Mouse (Mus musculus) ovary, postnatal 36 days (tissue): ENCODE measurements around the gene Nop2.
"Not testable (repeated sequence)": the region's sequence is repeated elsewhere in the genome, so short reads cannot be mapped to it uniquely, and the experiment has no call there.

ENCODE experiments used
- DNase-seq: peaks from one replicate; pipeline ENCODE4 v3.0.0; 2022; ENCODE audit warnings: low spot score, mixed read lengths

The Nop2 gene

GRCm38 (mm10) chr6:125153682-125154081 lies 22.0 kb downstream of the Nop2 start:
- no peak for DNase-seq

DNA sequence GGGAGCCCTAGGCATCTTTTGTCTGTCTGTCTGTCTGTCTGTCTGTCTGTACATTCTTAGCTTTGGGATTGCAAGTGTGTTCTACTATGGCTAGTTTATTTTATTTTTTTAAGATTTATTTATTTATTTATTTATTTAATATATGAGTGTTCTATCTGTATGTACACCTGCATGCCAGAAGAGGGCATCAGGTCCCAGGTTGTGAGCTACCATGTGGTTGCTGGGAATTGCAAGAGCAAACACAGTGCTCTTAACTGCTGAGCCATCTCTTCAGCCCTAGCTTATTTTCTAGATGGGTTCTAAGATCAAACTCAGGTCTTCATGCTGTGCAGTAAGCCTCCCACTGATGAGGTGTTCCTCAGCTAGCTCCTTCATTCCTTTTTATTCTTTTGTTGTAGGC lies 22.8 kb downstream of the Nop2 start:
- DNase-seq = no peak

DNA sequence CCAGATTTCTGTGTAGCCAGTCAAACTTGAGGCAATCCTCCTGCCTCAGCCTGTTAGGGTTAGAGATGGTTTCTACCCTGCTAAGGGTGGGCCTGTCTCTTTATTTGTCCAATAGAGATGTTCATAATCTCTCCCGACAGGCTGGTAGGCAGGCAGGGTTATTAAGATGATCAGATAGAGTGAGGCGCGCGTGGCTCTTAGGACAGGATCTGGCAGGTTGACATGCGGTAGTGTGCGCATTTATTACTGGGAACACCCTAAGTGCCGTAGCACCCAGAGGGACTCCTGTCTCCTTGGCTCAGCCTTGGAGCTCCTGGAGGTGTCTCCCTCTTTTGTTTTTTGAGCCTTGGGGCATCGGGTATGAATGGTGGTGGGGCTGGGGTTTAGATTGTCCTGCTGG lies 23.6 kb downstream of the Nop2 start:
- DNase-seq = no peak

DNA sequence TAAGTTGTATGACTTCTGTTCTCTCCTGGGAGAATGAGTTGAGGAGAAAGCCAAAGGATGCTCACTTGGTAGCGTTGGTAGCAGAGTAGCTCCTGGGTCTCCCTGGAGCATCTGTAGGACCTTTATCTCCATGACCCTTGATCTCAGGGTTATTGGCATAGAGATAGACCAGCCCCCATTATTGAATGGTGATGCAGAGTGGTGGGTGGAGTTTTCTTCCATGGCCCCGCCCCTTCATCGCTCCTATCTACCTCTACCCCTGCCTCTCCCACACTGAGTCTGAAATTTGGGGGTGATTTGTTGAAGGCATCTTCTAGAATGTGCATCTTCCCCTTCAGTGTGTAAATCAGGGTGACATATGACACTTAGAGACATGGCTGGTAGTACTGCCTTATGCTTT lies 24.8 kb downstream of the Nop2 start:
- DNase-seq = no peak

GRCm38 (mm10) chr6:125156903-125157614 lies 25.4 kb downstream of the Nop2 start:
- DNase-seq = peak; percentile 35

- no peak for DNase-seq
Measured at GRCm38 (mm10) chr6:125158944-125159492, 27.3 kb downstream of the Nop2 start.

DNA sequence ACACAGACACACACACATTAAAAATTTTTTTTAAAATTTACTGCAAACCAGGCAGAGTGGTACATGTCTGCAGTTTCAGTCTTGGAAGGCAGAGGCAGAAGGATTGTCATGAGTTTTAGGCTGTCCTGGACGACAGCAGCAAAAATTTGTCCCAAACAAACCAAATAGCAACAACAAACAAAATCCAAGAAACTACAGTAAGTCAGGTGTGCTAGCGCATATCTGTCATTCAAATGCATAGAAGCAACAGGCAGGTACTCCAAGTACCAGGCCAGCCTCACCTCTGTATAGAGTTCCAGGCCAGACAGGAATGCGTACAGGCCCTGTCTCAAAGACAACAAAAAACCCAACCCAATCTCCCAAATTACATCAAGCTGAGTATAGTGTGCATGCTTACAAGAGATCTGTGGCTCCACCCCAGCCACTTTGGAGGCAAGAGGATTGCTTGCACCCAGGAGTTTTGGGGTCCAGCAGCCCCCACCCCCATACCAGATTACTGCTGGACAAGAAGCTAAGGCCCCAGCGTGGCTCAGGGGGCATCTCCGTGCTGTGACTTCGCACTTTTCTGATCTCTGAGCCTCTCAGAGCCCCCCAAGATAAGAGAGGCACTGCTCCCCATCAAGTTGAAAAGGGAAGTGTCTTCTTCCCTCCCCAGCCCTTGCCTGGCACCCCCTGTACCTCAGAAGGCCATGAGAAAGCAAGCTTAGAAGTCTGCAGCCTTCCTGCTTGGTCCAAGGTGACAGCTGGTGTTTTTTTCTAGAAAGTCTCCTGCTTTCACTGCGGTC lies 28.3 kb downstream of the Nop2 start:
- DNase-seq = no peak

DNA sequence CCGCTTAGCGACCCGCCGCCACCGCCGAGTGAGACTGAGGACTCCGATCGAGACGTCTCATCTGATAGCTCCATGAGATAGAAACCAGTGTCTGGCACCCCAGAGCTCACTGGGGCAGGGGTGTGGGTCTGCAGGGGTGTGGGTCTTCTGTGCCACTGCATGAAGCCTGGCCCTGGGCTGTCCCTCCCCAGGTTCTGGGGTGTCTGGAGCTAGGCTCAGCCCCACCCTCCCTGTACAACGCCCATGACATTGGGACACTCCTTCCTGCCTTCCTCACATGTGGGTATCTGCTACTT lies 28.8 kb downstream of the Nop2 start:
- no peak for DNase-seq

DNA sequence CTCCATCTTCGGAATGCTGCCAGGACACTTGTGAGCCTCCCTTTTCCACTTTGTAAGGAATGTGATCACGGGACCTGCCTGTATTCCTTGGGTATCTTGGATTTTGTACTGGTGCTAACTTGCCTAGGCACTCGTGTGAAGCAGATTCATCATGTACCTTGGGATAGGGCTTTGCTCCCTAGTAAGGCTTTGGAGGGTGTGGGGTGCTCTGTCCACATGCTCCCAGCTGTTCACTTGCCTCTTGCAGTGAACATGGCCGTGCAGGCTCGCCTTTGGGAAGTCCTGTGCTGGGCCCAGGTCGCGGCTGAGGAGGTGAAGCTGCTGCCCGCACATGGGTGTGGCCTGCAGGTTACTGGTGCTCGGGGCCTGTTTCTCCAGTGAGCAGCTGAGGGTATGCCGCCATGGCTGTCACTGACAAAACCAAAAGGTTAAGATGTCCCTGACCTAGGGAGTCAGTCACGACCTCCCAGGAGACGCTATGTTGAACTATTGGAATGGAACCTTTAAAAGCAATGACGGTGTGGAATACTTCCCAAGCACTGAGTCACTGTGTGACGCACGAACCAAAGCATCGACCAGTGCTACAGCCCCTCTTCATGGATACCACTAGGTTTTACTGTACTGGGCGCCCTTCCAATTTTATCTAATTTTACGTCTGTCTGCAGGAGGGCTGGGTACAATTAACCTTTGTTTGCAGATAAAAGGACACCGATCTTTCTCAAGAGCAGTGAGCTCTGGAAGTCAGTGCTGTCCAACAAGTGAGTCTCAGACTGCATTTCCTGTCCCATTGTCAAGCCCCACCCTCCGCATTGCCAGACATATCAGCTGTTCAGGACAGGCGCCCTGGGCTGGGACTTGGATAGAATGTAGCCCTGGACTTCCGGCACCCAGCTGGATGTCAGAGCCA lies 29.4 kb downstream of the Nop2 start:
- DNase-seq = peak; percentile 35

DNA sequence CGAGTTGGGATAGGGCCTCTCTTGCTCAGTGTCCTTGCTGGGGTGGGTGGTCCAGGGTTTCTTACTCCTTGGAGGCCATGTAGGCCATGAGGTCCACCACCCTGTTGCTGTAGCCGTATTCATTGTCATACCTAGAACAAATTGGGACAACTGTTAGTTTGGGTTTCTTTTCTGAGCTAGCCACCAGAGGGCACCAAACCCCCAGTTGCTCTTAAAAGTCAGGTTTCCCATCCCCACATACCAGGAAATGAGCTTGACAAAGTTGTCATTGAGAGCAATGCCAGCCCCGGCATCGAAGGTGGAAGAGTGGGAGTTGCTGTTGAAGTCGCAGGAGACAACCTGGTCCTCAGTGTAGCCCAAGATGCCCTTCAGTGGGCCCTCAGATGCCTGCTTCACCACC lies 30.3 kb downstream of the Nop2 start:
- peak; percentile 55 for DNase-seq

- not testable (repeated sequence) for DNase-seq
Measured at GRCm38 (mm10) chr6:125162615-125163305, 31.1 kb downstream of the Nop2 start.

GRCm38 (mm10) chr6:125163801-125164657 lies 32.3 kb downstream of the Nop2 start:
- no peak for DNase-seq

DNA sequence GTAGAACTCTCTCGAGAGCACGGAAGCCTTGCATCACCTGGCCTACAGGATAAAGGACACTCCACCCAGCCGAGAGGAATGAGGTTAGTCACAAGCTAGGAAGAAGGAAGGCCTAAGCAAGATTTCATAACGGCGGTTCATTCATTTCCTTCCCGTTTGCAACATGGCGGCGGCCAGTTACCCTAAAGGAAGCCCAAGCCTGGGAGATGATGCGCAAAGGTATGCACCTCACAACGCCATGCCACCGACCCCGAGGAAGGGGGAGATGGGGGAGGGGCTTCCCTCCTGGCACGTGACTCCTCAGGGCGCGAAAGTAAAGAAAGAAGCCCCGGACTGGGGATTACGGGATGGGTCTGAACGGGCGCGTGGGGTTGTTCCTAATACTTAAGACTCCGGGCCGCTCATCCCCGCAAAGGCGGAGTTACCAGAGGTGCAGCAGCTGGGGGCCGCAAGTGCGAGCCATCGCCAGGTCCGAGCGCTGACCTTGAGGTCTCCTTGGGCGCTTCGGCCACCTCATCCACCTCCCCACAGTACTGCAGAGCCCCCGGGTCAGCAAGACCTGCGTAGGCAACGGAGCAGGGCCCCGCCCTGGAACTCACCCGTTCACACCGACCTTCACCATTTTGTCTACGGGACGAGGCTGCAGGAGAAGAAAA lies 33.1 kb downstream of the Nop2 start:
- DNase-seq = no peak

DNA sequence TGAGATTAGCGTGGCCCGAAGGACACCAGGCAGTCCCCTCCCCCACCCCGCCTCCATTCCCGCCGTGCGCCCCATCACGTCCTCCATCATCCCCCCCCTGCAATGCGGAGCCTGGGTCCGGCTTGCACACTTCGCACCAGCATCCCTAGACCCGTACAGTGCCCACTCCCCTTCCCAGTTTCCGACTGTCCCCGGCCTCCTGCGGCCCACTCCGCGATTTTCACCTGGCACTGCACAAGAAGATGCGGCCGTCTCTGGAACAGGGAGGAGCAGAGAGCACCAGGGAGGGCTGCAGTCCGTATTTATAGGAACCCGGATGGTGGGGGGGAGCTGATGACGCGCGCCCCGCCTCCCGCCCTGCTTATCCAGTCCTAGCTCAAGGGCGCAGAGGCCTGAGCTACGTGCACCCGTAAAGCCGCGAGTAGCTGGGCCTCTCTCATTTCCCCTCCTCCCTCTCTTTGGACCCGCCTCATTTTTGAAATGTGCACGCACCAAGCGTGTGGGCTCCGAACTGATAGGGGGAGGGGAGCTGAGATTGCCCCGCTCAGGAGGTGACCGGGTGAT lies 33.7 kb downstream of the Nop2 start:
- DNase-seq = peak; percentile 95

DNA sequence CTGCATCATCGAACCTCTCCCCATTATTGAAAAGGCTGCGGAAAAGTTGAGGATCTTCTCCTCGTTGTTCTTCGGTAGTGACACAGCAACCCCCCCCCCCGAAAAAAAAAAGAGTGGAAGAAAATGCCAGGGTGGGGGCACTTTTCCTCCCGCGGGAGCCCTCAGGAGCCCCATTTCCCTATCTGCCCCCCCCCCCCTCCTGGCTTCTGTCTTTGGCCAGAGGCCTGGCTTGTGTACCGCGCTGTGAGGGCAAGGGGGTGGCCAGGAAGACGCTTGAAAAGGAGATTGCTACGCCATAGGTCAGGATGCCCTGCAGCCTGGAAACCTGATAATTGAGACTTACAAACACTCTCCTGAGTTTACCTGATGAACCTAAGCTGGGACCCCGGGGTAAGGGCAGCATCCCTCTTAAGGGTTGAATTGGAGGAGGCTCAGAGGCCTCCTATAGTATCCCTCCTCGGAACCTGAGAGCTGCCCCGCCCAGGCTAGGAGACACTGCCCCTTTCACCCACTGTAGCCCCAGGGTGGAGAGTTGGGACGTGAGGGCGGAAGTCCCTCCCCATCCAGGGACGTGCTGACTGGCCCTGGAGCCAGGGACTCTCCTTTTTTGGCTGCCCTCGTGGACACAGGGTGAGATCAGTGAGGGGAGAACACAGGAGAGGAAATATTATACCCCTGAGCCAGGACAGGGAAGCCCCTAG lies 34.5 kb downstream of the Nop2 start, which contains the start of gene Gapdh:
Gene Gapdh, minus strand, starts transcription at position 417 of the 701 bp plus-strand sequence.
- DNase-seq = peak; percentile 82

GRCm38 (mm10) chr6:125166861-125167650 lies 35.3 kb downstream of the Nop2 start:
- DNase-seq = peak; percentile 40

GRCm38 (mm10) chr6:125168086-125168485 lies 36.4 kb downstream of the Nop2 start:
- DNase-seq = no peak

DNA sequence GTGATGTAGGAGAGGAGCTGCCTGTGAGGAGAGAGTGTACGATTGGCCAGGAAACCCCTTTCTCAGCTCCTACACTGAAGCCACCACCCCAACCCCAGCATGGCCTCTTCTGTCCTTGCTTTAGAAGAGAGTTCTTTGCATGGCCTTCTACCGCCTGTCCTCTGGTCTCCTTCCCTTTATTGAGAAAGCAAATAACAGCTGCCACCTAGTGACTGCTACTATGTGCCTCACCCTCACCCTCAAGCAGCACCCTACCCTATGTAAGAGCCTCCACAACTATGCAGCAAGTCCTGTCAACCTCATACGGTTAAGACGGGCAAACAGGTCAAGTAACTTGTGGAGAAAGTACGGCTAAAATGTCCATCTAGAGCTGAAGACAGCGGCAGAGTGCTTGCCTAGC lies 38.5 kb downstream of the Nop2 start:
- no peak for DNase-seq
